Mouse (Mus musculus): ENCODE data around the gene Bhlhe40.

DNA sequence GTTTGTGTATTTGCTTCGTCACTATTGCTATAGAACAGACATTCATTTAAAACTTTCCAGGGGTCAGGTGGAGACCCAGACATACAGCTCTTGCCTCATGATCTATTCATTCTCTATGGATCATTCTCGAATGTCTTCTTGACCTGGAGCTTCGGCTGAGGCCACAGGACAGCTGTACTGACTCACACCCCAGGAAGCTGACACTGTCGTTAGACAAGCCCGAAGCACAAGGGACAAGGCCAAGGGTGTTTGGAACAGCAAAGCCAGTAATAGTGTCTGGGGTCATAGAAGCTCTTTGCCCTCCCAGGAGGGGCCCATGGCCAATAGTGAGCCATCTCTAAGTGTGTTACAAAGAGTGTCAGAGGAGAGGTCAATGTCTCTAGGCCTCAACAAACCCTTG is 24.0 kb downstream of the Bhlhe40 start:
- TF ChIP-seq CTCF (IDR thresholded peaks at IDR 0.05; ENCODE audit: low read depth, low read length) (no peak), POLR2AphosphoS5 (IDR thresholded peaks at IDR 0.05; ENCODE audit: insufficient replicate concordance, low read depth, low read length) (no peak), GATA1 (IDR thresholded peaks at IDR 0.05; ENCODE audit: borderline replicate concordance, low read length) (no peak), TAL1 (conservative IDR thresholded peaks at IDR 0.05; ENCODE audit: low read depth, low read length) (no peak), GATA2 (IDR thresholded peaks at IDR 0.05; ENCODE audit: borderline replicate concordance, low read depth, low read length) (no peak)

All from G1E (cell line).